Mouse (Mus musculus): ENCODE measurements around the gene Cers2. TPM values are rescaled to one million over a fixed set of nuclear protein-coding genes. Genes with fewer than 3 reads are reported as not detected.
"Not testable (repeated sequence)": the region's sequence is repeated elsewhere in the genome, so short reads cannot be mapped to it uniquely, and the experiment has no call there.

The Cers2 gene
- polyA plus RNA-seq, 1 experiment from 2014 or later: 168 TPM

GRCm38 (mm10) chr3:95319701-95320625, 5.4 kb downstream of the Cers2 start:
- H3K4me3 ChIP-seq: no peak overlapping the region
- H3K27me3 ChIP-seq: no peaks in the 10 kb centered on the region
- WGBS: 71% methylated on average over 12 of the region's 12 CpGs
- no peak for ATAC-seq (ENCODE audit: insufficient number of reproducible peaks, insufficient read depth, low FRiP score, low TSS enrichment, low read depth)
- H3K9me3 ChIP-seq: no peaks in the 10 kb centered on the region
- H3K9ac ChIP-seq: no peak overlapping the region
- no peak overlapping the region for H3K4me2 ChIP-seq
- peaks cover 59% of the 10 kb centered on the region for H3K36me3 ChIP-seq
- no peak overlapping the region for H3K27ac ChIP-seq
- H3K4me1 ChIP-seq: peaks cover 27% of the 10 kb centered on the region

- 86% methylated on average over 3 of the region's 3 CpGs for WGBS
- H3K4me3 ChIP-seq: no peak overlapping the region
- ATAC-seq (ENCODE audit: insufficient number of reproducible peaks, insufficient read depth, low FRiP score, low TSS enrichment, low read depth): no peak
These were observed 8.8 kb downstream of the Cers2 start for GRCm38 (mm10) chr3:95323429-95323828.

GRCm38 (mm10) chr3:95324454-95325144, 10.0 kb downstream of the Cers2 start:
- H3K36me3 ChIP-seq: peaks cover 97% of the 10 kb centered on the region
- no peak overlapping the region for H3K9ac ChIP-seq
- H3K4me1 ChIP-seq: no peaks in the 10 kb centered on the region
- ATAC-seq (ENCODE audit: insufficient number of reproducible peaks, insufficient read depth, low FRiP score, low TSS enrichment, low read depth): no peak
- H3K4me2 ChIP-seq: no peak overlapping the region
- H3K27me3 ChIP-seq: no peaks in the 10 kb centered on the region
- 93% methylated on average over 6 of the region's 6 CpGs for WGBS
- H3K4me3 ChIP-seq: no peak overlapping the region
- H3K27ac ChIP-seq: no peak overlapping the region
- no peaks in the 10 kb centered on the region for H3K9me3 ChIP-seq

More at GRCm38 (mm10) chr3:95323429-95323828, 8.8 kb downstream of the Cers2 start:
- Histone ChIP-seq H3K27me3 (no peaks in the 10 kb centered on the region), H3K4me2 (no peak overlapping the region), H3K9me3 (no peaks in the 10 kb centered on the region), H3K36me3 (peaks cover 91% of the 10 kb centered on the region), H3K27ac (no peak overlapping the region), H3K4me1 (peaks cover 7% of the 10 kb centered on the region), H3K9ac (no peak overlapping the region)

GRCm38 (mm10) chr3:95328803-95329404, 14.3 kb downstream of the Cers2 start:
- no peak overlapping the region for H3K4me3 ChIP-seq
- peaks cover 93% of the 10 kb centered on the region for H3K36me3 ChIP-seq
- H3K27me3 ChIP-seq: no peaks in the 10 kb centered on the region
- no peak overlapping the region for H3K4me2 ChIP-seq
- no peaks in the 10 kb centered on the region for H3K4me1 ChIP-seq
- ATAC-seq (ENCODE audit: insufficient number of reproducible peaks, insufficient read depth, low FRiP score, low TSS enrichment, low read depth): no peak
- H3K9ac ChIP-seq: no peak overlapping the region
- H3K9me3 ChIP-seq: no peaks in the 10 kb centered on the region
- WGBS: 86% methylated on average over 1 of the region's 1 CpGs
- H3K27ac ChIP-seq: no peak overlapping the region

- ATAC-seq (ENCODE audit: insufficient number of reproducible peaks, insufficient read depth, low FRiP score, low TSS enrichment, low read depth): no peak
- Histone ChIP-seq H3K27ac (no peak overlapping the region), H3K9me3 (no peaks in the 10 kb centered on the region), H3K4me2 (no peak overlapping the region), H3K9ac (no peak overlapping the region), H3K4me1 (no peaks in the 10 kb centered on the region), H3K4me3 (no peak overlapping the region), H3K27me3 (no peaks in the 10 kb centered on the region), H3K36me3 (peaks cover 92% of the 10 kb centered on the region)
- 87% methylated on average over 1 of the region's 1 CpGs for WGBS
These were observed 16.9 kb downstream of the Cers2 start for GRCm38 (mm10) chr3:95331528-95331927.

- 94% methylated on average over 4 of the region's 4 CpGs for WGBS
- Histone ChIP-seq H3K4me1 (no peaks in the 10 kb centered on the region), H3K27ac (no peak overlapping the region), H3K36me3 (peaks cover 97% of the 10 kb centered on the region), H3K4me3 (no peak overlapping the region), H3K4me2 (no peak overlapping the region), H3K27me3 (no peaks in the 10 kb centered on the region), H3K9ac (no peak overlapping the region), H3K9me3 (no peaks in the 10 kb centered on the region)
- ATAC-seq (ENCODE audit: insufficient number of reproducible peaks, insufficient read depth, low FRiP score, low TSS enrichment, low read depth): no peak
These were observed 22.8 kb downstream of the Cers2 start for GRCm38 (mm10) chr3:95337345-95337744.

- no peak overlapping the region for H3K9ac ChIP-seq
- H3K27ac ChIP-seq: no peak overlapping the region
- 94% methylated on average over 4 of the region's 4 CpGs for WGBS
- ATAC-seq (ENCODE audit: insufficient number of reproducible peaks, insufficient read depth, low FRiP score, low TSS enrichment, low read depth): no peak
- no peaks in the 10 kb centered on the region for H3K9me3 ChIP-seq
- no peak overlapping the region for H3K4me2 ChIP-seq
- H3K4me1 ChIP-seq: no peaks in the 10 kb centered on the region
- H3K36me3 ChIP-seq: peaks cover 97% of the 10 kb centered on the region
- H3K4me3 ChIP-seq: no peak overlapping the region
- no peaks in the 10 kb centered on the region for H3K27me3 ChIP-seq
These were observed 23.7 kb downstream of the Cers2 start for GRCm38 (mm10) chr3:95338251-95338650.

GRCm38 (mm10) chr3:95343356-95344000, 28.9 kb downstream of the Cers2 start:
- not testable (repeated sequence) for ATAC-seq (ENCODE audit: insufficient number of reproducible peaks, insufficient read depth, low FRiP score, low TSS enrichment, low read depth); H3K27me3 ChIP-seq; H3K9me3 ChIP-seq; H3K4me3 ChIP-seq; H3K4me1 ChIP-seq; H3K4me2 ChIP-seq; H3K27ac ChIP-seq; H3K9ac ChIP-seq
- 93% methylated on average over 9 of the region's 9 CpGs for WGBS
- H3K36me3 ChIP-seq: peaks cover 91% of the 10 kb centered on the region

- H3K27ac ChIP-seq: no peak overlapping the region
- no peak overlapping the region for H3K9ac ChIP-seq
- peaks cover 5% of the 10 kb centered on the region; the same call in 1 of the 2 replicates for H3K9me3 ChIP-seq
- no peaks in the 10 kb centered on the region for H3K27me3 ChIP-seq
- H3K36me3 ChIP-seq: peaks cover 84% of the 10 kb centered on the region
- no peak overlapping the region for H3K4me3 ChIP-seq
- no peaks in the 10 kb centered on the region for H3K4me1 ChIP-seq
- ATAC-seq (ENCODE audit: insufficient number of reproducible peaks, insufficient read depth, low FRiP score, low TSS enrichment, low read depth): no peak
- no peak overlapping the region for H3K4me2 ChIP-seq
- WGBS: 91% methylated on average over 7 of the region's 7 CpGs
These were observed 31.9 kb downstream of the Cers2 start for GRCm38 (mm10) chr3:95346454-95346853.

- WGBS: 90% methylated on average over 5 of the region's 5 CpGs
- not testable (repeated sequence) for H3K4me3 ChIP-seq; H3K27ac ChIP-seq; H3K9me3 ChIP-seq; H3K9ac ChIP-seq; H3K4me1 ChIP-seq; H3K27me3 ChIP-seq; ATAC-seq (ENCODE audit: insufficient number of reproducible peaks, insufficient read depth, low FRiP score, low TSS enrichment, low read depth); H3K4me2 ChIP-seq
- peaks cover 83% of the 10 kb centered on the region for H3K36me3 ChIP-seq
These were observed 33.8 kb downstream of the Cers2 start for GRCm38 (mm10) chr3:95348343-95348742.

GRCm38 (mm10) chr3:95349491-95349890, 34.9 kb downstream of the Cers2 start:
- Histone ChIP-seq H3K4me1 (no peaks in the 10 kb centered on the region), H3K4me2 (no peak overlapping the region), H3K27ac (no peak overlapping the region), H3K36me3 (peaks cover 81% of the 10 kb centered on the region), H3K27me3 (no peaks in the 10 kb centered on the region), H3K4me3 (no peak overlapping the region), H3K9ac (no peak overlapping the region), H3K9me3 (peaks cover 5% of the 10 kb centered on the region; the same call in 1 of the 2 replicates)
- ATAC-seq (ENCODE audit: insufficient number of reproducible peaks, insufficient read depth, low FRiP score, low TSS enrichment, low read depth): no peak
